Mouse (Mus musculus) B cell, adult (primary cell): ENCODE measurements around the gene Actrt3. TPM values are rescaled to one million over a fixed set of nuclear protein-coding genes. Genes with fewer than 3 reads are reported as not detected.

Experiments
- total RNA-seq: library from RNA; stranded (reverse); gene quantifications from 4 replicates; pipeline ENCODE4 v1.2.4, GENCODE M21; 2023; ENCODE audit not compliant: inconsistent age

Actrt3 gene
- total RNA-seq: 0.42 to 1.2 TPM (median 0.85 TPM) in 4 replicates

DNA sequence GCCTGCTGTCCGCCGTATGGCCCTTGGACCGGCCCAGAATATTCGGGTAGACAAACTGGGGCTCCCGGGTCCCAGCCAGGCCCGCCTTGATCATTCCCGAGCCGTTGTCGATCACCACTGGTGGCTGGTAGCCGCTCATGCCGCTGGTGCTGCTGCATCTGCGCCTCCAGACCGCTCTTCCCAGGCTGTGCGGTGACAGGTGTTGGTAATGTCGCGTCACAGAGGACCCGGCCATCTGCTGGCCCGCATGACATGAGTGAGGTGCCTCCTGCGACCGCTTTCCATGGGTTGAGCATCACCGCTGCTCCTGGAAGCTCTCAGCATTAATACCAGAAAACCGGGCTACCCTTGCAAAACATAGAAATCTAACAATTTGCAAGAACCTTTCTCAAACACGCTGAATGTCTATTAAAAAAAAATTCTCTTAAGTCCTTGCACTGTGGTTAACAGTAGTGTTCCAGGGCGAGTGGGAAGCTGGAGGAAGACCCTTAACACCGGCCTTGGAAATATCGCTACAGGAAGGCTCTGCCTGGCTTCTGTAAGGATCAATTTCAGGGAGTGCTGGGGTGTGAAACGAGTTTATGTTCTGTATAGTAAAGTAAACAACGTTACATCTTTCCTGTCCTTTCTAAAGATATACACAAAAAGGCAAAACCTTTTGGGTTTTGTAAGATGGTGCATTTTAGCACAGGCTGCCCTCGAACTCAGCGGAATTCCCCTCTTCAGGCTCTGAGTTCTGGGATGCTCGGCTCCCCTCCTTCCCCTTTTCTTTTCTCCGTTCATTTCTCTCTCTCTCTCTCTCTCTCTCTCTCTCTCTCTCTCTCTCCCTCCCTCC lies at the start of gene Actrt3:
Gene Actrt3 (minus strand): TSS at position 229 of the 835 bp plus-strand sequence.

DNA sequence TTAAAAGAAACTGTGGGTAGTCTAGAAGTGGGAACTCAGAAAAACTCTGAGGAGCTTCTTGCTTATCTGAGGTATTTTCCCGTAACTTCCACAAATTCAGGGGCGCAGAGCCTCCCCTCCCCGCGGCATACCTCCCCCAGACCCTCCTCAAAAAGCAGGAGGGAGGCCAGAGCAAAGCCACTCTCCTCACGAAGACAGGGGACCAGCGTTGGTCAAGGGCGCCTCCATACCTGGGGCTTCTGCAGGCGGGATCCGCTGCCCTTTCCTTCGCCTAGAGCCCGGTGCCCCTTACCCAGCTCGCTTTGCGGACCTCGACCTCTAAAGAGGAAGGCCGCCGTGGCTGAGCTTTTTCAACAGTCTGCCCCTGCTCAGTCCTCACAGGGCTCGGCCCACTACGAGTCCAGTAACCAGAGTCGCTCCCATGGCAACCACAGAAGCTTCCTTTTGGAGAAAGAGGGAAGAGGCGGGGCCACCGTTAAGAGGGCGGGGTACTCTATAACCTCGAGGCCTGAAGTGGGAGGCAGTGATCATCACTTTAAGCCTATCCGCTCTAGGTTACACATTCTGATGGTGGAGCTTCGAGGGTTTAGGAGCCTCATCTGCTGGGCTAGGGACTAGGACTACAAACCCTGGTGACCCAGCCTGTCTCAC lies 47.8 kb upstream of the Actrt3 start, which contains the start of gene Lrrc34:
Gene Lrrc34 (minus strand): TSS at position 430 of the 651 bp plus-strand sequence.

DNA sequence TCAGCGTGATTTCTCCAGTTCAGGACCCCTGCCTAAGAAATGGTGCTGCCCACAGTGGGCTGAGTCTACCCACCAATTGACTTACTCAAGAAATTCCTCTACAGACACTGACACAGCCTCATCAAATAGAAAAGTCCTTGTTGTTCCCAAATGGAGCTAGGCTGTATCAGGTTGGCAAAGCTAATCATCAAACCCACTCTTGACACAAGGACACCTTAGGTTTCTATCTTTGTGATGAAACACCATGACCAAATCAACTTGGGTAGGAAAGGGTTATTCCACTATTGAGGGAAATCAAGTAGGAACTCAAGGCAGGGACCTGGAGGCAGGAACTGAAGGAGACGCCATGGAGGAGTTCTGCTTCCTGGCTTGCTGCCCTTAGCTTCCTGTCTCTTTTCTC lies 44.5 kb upstream of the Actrt3 start, which contains the start of gene Lrriq4:
Gene Lrriq4 (plus strand): TSS at position 301 of the 400 bp plus-strand sequence.

DNA sequence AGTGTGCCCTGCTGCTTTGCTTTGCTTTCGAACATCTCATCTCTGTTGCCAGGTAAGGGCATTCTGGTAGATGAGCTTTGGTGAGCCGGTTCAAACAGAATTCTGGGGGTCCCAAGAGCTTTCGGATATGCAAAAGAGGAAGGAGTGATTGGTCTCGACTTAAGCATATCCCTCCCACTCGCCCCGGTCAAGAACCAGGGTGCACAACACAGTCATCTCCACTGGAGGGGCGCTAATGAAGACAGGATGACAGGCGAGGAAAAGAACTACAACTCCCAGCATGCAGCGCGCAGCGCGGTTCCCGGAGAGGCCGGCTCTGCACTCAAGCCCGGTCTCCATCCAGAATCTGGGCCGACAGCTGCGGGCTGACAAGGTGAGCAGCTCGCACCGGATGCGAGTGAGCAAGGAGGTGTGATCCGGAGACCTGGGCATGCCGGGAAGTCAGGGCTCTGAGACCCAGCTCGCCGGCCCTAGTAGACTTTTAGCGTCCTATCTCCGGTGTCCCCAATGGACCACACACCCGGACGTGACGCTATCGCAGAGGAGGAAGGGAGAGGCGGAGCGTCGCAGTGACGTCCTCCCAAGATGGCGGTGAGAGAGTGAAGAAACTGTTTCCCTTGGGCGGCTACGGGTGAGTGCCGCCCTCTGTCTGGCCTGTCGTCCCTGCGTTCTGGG lies 2.5 kb upstream of the Actrt3 start, which contains the start of gene Mynn:
Gene Mynn (plus strand): TSS at position 1 of the 675 bp plus-strand sequence.

DNA sequence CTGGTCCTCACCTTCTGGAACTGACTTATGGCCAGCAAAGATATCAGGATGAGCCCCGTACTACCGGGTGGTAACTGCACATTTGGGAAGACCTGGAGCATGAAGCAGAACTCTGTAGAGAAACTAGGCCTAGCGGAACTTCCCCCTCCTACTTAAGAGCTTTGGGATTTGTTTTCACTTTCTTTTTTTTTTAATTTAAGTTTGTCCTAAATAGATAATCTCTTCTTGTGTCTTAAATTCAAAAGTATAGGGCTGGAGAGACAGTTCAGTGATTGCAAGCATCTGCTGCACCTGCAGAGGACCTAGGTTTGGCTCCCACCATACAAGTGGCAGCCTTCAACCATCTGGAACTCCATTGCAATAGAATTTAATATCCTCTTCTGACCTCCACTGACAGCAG lies 51.8 kb downstream of the Actrt3 start, which contains the start of gene Mecom:
Gene Mecom (minus strand): TSS at position 101 of the 400 bp plus-strand sequence.

Other genes starting within 250 kb of the Actrt3 start
- not detected in 4 replicates for gene Mecom, start 51.9 kb downstream of the Actrt3 start, total RNA-seq
- 55.9 to 74.7 TPM (median 67.5 TPM) in 4 replicates for gene Mynn, start 2.1 kb upstream of the Actrt3 start, total RNA-seq
- gene Lrriq4, start 44.6 kb upstream of the Actrt3 start, total RNA-seq: not detected in 4 replicates
- not detected in 4 replicates for gene Lrrc34, start 47.9 kb upstream of the Actrt3 start, total RNA-seq
- gene Lrrc31, start 99.9 kb upstream of the Actrt3 start, total RNA-seq: not detected in 4 replicates
- not detected in 4 replicates for gene Samd7, start 146.4 kb upstream of the Actrt3 start, total RNA-seq
- 56.9 to 61.1 TPM (median 60.0 TPM) in 4 replicates for gene Sec62, start 192.9 kb upstream of the Actrt3 start, total RNA-seq